Mouse (Mus musculus) heart, adult 2 months (tissue): ENCODE measurements around the gene Corin. TPM values are rescaled to one million over a fixed set of nuclear protein-coding genes. Genes with fewer than 3 reads are reported as not detected.

Source experiments
- DNase-seq, 2 experiments: peaks; one replicate each; pipeline ENCODE4 v3.0.0; 2021
- H3K27ac ChIP-seq: fragments of 200-600 bp; 2 replicates; pipeline ENCODE4 v1.8.1; 2022
- H3K27me3 ChIP-seq: fragments of 200-500 bp; 2 replicates; pipeline ENCODE4 v1.6.1; 2012; ENCODE audit warnings: mild to moderate bottlenecking, low read length, inconsistent platforms, mixed read lengths; ENCODE audit not compliant: control insufficient read depth, insufficient read depth
- H3K36me3 ChIP-seq: fragments of 200-500 bp; 2 replicates; pipeline ENCODE4 v1.6.1; 2012; ENCODE audit warnings: low read length, inconsistent platforms; ENCODE audit not compliant: control insufficient read depth, insufficient read depth
- H3K4me1 ChIP-seq: fragments of 200-500 bp; 2 replicates; pipeline ENCODE4 v1.6.1; 2011; ENCODE audit warnings: low read length; ENCODE audit not compliant: control insufficient read depth, insufficient read depth
- H3K4me3 ChIP-seq: fragments of 200-600 bp; 2 replicates; pipeline ENCODE4 v1.8.1; 2022
- H3K79me2 ChIP-seq: fragments of 200-500 bp; replicated peaks from 2 replicates; pipeline ENCODE4 v1.6.1; 2012; ENCODE audit warnings: mild to moderate bottlenecking, inconsistent platforms, low read length, moderate library complexity, mixed read lengths; ENCODE audit not compliant: control insufficient read depth, insufficient read depth
- H3K9ac ChIP-seq: fragments of 200-500 bp; 2 replicates; pipeline ENCODE4 v1.6.1; 2012; ENCODE audit warnings: low read depth, mild to moderate bottlenecking, control low read depth, inconsistent platforms, low read length, mixed read lengths
- CTCF ChIP-seq: fragments of 200-600 bp; IDR thresholded peaks from 2 replicates; pipeline ENCODE4 v1.8.1; 2022; ENCODE audit warnings: antibody characterized with exemption, mild to moderate bottlenecking, moderate library complexity
- EP300 ChIP-seq: fragments of 200-500 bp; IDR thresholded peaks from 2 replicates; pipeline ENCODE4 v1.6.1; 2011; ENCODE audit warnings: low read depth, low read length, control low read depth; ENCODE audit not compliant: insufficient read depth
- POLR2A ChIP-seq: fragments of 200-500 bp; IDR thresholded peaks from 2 replicates; pipeline ENCODE4 v1.6.1; 2011; ENCODE audit warnings: mild to moderate bottlenecking, low read depth, low read length, control low read depth; ENCODE audit not compliant: insufficient read depth
- WGBS: fragments of 180-500 bp; shearing (Covaris S2); methylation state at CpG from one replicate; pipeline ENCODE4 v1.1.7; 2018; 5-methylcytosine and 5-hydroxymethylcytosine counted together
- intact Hi-C: fragments of 180-260 bp; cut with DNase I; formaldehyde crosslinking; loops from one replicate; pipeline ENCODE4 v1.15.1; 2025
- polyA plus RNA-seq: library from polyadenylated mRNA; depleted of rRNA; stranded (reverse); fragments of >200 nt; gene quantifications from 2 replicates; pipeline ENCODE4 v1.2.3, GENCODE M21; 2012
- total RNA-seq, 2 experiments: library from RNA; stranded (reverse); gene quantifications; 2 replicates each; pipeline ENCODE4 v1.2.3; 2021

Gene Corin
- total and polyA plus RNA-seq, 3 experiments = 42.3 to 173 (median 121) TPM

- TF ChIP-seq CTCF (no peak), POLR2A (no peak), EP300 (no peak)
- H3K27me3 ChIP-seq = no peaks in the 10 kb centered on the region
- peaks cover 2% of the 10 kb centered on the region; the same call in 1 of the 2 replicates for H3K36me3 ChIP-seq
- no peaks in the 10 kb centered on the region for H3K79me2 ChIP-seq
- peak overlapping the region; percentile 84 for H3K9ac ChIP-seq
- intact Hi-C loops = no loop called here
- DNase-seq = no peak
- H3K4me1 ChIP-seq = no peaks in the 10 kb centered on the region; the same call in 1 of the 2 replicates
- peak overlapping the region; percentile 55 for H3K4me3 ChIP-seq
- 28% methylated on average over 8 of the region's 8 CpGs for WGBS
- H3K27ac ChIP-seq = peak overlapping the region; percentile 82
Measured at GRCm38 (mm10) chr5:72502778-72503177, 1.5 kb downstream of the Corin start.

- Histone ChIP-seq H3K4me3 (peak overlapping the region; percentile 33), H3K4me1 (no peaks in the 10 kb centered on the region; the same call in 1 of the 2 replicates), H3K27ac (peak overlapping the region; percentile 79)
Measured at GRCm38 (mm10) chr5:72501763-72502162, 2.5 kb downstream of the Corin start.

DNA sequence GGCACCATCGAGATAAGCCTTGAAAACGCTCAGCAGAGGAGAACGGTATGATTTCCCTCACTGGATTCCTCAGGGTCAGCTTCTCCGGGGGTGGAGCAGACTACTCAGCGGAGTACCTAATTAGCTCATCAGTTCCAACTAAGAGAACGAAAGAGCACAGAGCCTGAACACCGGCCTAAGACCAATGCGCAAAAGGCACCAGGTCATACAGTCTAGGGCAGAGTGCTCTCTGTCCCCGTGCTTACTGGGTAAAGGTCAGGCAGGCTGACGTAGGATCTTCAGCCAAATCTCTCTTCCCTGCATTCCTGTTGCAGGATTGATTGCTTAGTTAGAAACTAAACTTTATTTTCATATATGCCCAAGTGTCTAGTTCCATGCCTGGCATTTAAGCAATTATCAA is 6.0 kb downstream of the Corin start:
- peaks cover 3% of the 10 kb centered on the region for H3K36me3 ChIP-seq
- 47% methylated on average over 10 of the region's 10 CpGs for WGBS
- peak overlapping the region; percentile 47 for H3K27ac ChIP-seq
- no peak overlapping the region for H3K4me3 ChIP-seq
- intact Hi-C loops = no loop called here
- no peak overlapping the region for H3K9ac ChIP-seq
- DNase-seq = no peak
- no peaks in the 10 kb centered on the region for H3K79me2 ChIP-seq
- H3K27me3 ChIP-seq = no peaks in the 10 kb centered on the region
- peaks cover 2% of the 10 kb centered on the region; the same call in 1 of the 2 replicates for H3K4me1 ChIP-seq
- TF ChIP-seq POLR2A (0 out of 2 replicates have a peak, but pooled peaks have one; percentile 28), CTCF (no peak), EP300 (no peak)

More at GRCm38 (mm10) chr5:72501763-72502162, 2.5 kb downstream of the Corin start:
- Histone ChIP-seq H3K27me3 (no peaks in the 10 kb centered on the region), H3K79me2 (no peaks in the 10 kb centered on the region), H3K9ac (peak overlapping the region; percentile 51), H3K36me3 (peaks cover 3% of the 10 kb centered on the region; the same call in 1 of the 2 replicates)
- TF ChIP-seq CTCF = no peak
- no peak for TF ChIP-seq EP300
- no peak for TF ChIP-seq POLR2A
- DNase-seq = no peak
- intact Hi-C loops = no loop called here
- WGBS = 27% methylated on average over 3 of the region's 3 CpGs

GRCm38 (mm10) chr5:72496756-72497155 is 7.5 kb downstream of the Corin start:
- TF ChIP-seq EP300 = no peak
- TF ChIP-seq POLR2A = no peak
- TF ChIP-seq CTCF = no peak
- Histone ChIP-seq H3K4me1 (peaks cover 3% of the 10 kb centered on the region; the same call in 1 of the 2 replicates), H3K27ac (no peak overlapping the region), H3K79me2 (no peaks in the 10 kb centered on the region; the same call in 1 of the 2 replicates), H3K27me3 (no peaks in the 10 kb centered on the region), H3K4me3 (no peak overlapping the region), H3K36me3 (peaks cover 3% of the 10 kb centered on the region), H3K9ac (no peak overlapping the region)
- no peak for DNase-seq
- intact Hi-C loops = no loop called here
- WGBS = 27% methylated on average over 4 of the region's 4 CpGs

DNA sequence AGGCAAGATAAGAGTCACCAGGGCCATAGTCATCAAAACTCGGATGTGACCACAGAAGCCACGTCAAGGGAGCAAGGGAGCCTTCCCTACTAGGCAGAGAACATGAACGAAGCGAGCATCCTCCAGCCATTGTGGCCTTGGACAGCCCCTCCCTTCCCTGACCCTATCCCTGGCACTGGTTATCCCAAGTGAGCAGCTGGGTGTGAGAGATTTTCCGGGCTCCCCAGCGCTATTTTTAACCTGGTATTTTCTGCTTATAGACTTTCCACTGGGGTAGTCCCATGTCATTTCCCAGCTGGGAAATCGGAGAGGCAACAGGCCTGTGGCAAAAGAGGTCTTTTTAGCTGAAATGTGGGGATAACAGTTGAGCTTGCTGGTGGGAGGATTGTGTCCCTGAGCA is 10.4 kb downstream of the Corin start:
- no peak overlapping the region for H3K9ac ChIP-seq
- H3K27ac ChIP-seq = peak overlapping the region; percentile 16; the same call in 1 of the 2 replicates
- DNase-seq = peak in 1 of 2 experiments; percentile 33
- peaks cover 3% of the 10 kb centered on the region for H3K36me3 ChIP-seq
- H3K4me1 ChIP-seq = peaks cover 4% of the 10 kb centered on the region; the same call in 1 of the 2 replicates
- H3K4me3 ChIP-seq = no peak overlapping the region
- 20% methylated on average over 7 of the region's 7 CpGs for WGBS
- H3K27me3 ChIP-seq = no peaks in the 10 kb centered on the region
- TF ChIP-seq POLR2A (peak; percentile 48), CTCF (no peak)
- intact Hi-C loops = loop anchor here (5.0 kb wide), 1 partner anchor 37 kb away; no protein-coding TSS in a partner anchor
- H3K79me2 ChIP-seq = no peaks in the 10 kb centered on the region; the same call in 1 of the 2 replicates

DNA sequence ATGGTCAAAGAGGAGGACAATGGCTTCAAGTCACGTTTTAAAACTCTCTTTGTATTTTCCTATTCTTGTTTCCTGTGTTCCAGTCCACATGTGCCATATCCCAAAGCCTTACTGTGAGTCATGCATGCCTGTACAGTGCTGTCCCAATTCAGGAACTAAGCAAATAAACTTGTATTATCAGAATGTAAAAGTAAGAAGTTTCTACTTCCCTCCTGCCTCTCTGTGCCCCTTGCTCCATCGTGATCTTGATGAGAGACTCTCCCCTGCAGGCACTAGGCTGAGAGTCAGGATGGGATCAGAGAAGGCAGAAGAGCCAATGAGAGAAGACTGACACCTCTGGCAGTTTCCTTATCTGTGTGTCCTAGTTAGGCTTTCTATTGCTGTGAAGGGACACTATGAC is 13.0 kb downstream of the Corin start:
- H3K9ac ChIP-seq = no peak overlapping the region
- intact Hi-C loops = loop anchor here (5.0 kb wide), 1 partner anchor 34 kb away; no protein-coding TSS in a partner anchor
- H3K4me3 ChIP-seq = no peak overlapping the region
- no peaks in the 10 kb centered on the region; the same call in 1 of the 2 replicates for H3K36me3 ChIP-seq
- 19% methylated on average over 2 of the region's 2 CpGs for WGBS
- no peak for DNase-seq
- H3K79me2 ChIP-seq = no peaks in the 10 kb centered on the region; the same call in 1 of the 2 replicates
- no peak overlapping the region for H3K27ac ChIP-seq
- TF ChIP-seq CTCF = no peak
- TF ChIP-seq POLR2A = no peak
- TF ChIP-seq EP300 = no peak
- H3K27me3 ChIP-seq = no peaks in the 10 kb centered on the region
- H3K4me1 ChIP-seq = peaks cover 4% of the 10 kb centered on the region; the same call in 1 of the 2 replicates
